24 mouse cellular contexts compared by ENCODE assay signal in genomic region chr14:20201066-20201683, GRCm38 (mm10). TPM values are rescaled to one million over a fixed set of nuclear protein-coding genes. Genes with fewer than 3 reads are reported as not detected.
A peak's percentile ranks its signal among the peaks of the same experiment; 100 is the strongest.
DNase-seq lines count a peak whose midpoint lies in the region; ATAC-seq and TF ChIP-seq lines count a peak whose summit lies in the region.
"Had no signal": no experiment of that assay in that cellular context is flagged by ENCODE, and none has a peak within 500 bp of the region (broad histone marks: within the 10 kb centered on the region; RNA-seq: fewer than 3 reads in every experiment).

No protein-coding gene starts in this region.

- H3K9ac ChIP-seq in midbrain, embryonic 14.5 days (replicated peaks; ENCODE audit: low read length) = no peak overlapping the region
- H3K9ac ChIP-seq in heart, adult 2 months (ENCODE audit: low read depth, low read length) = no peak overlapping the region
- H3K9ac ChIP-seq in forebrain, postnatal 0 days = no peak overlapping the region
- H3K9ac ChIP-seq: heart, embryonic 15.5 days; hindbrain, embryonic 14.5 days; intestine, embryonic 15.5 days; neural tube, embryonic 15.5 days had no signal

- H3K27ac ChIP-seq in midbrain, embryonic 14.5 days (replicated peaks; ENCODE audit: low read depth, low read length) = no peak overlapping the region
- H3K27ac ChIP-seq in heart, adult 2 months = no peak overlapping the region
- no peak overlapping the region for H3K27ac ChIP-seq in forebrain, postnatal 0 days (ENCODE audit: low read depth, low read length)
- H3K27ac ChIP-seq: embryonic facial prominence, embryonic 10.5 days; heart, embryonic 15.5 days; hindbrain, embryonic 14.5 days; intestine, embryonic 15.5 days; macrophage; neural tube, embryonic 15.5 days; stomach, postnatal 0 days had no signal

- no peak overlapping the region for H3K4me2 ChIP-seq in midbrain, embryonic 14.5 days (ENCODE audit: low read length)
- no peak overlapping the region for H3K4me2 ChIP-seq in forebrain, postnatal 0 days (ENCODE audit: low read depth)
- H3K4me2 ChIP-seq: heart, embryonic 15.5 days; hindbrain, embryonic 14.5 days; intestine, embryonic 15.5 days; neural tube, embryonic 15.5 days had no signal

- no peak for TF ChIP-seq EP300 in heart, adult 2 months (IDR thresholded peaks at IDR 0.05; ENCODE audit: insufficient read depth, low read depth, low read length)

- no peaks in the 10 kb centered on the region for H3K9me3 ChIP-seq in E14TG2a.4 (ENCODE audit: low read length)
- H3K9me3 ChIP-seq in midbrain, embryonic 14.5 days (ENCODE audit: control insufficient read depth, low read length) = no peaks in the 10 kb centered on the region
- H3K9me3 ChIP-seq in forebrain, postnatal 0 days (ENCODE audit: low read length) = no peaks in the 10 kb centered on the region
- H3K9me3 ChIP-seq: embryonic facial prominence, embryonic 10.5 days; heart, embryonic 15.5 days; intestine, embryonic 15.5 days; neural tube, embryonic 15.5 days had no signal

- peak; percentile 62 for DNase-seq in adrenal gland, adult 2 months
- no peak for DNase-seq in adrenal gland, adult 18-20 months (ENCODE audit: low spot score in 2 of 2)
- peak; percentile 8 for DNase-seq in adipocyte (ENCODE audit: low spot score)
- peak; percentile 42 for DNase-seq in midbrain, embryonic 14.5 days
- no peak for DNase-seq in heart, adult 2 months
- no peak for DNase-seq in forebrain, postnatal 0 days
- DNase-seq in spleen, postnatal 4 days (ENCODE audit: low spot score in 2 of 2) = no peak
- DNase-seq: cerebellum, adult 9-11 months; heart, postnatal 36 days; kidney, adult 8-10 months; kidney, postnatal 10 days; right cerebral cortex, adult 18-20 months; thymus, adult 2 months; thymus, postnatal 4 days had no signal

- no peaks in the 10 kb centered on the region for H3K27me3 ChIP-seq in E14TG2a.4 (ENCODE audit: insufficient read depth, low read length)
- H3K27me3 ChIP-seq in midbrain, embryonic 14.5 days (ENCODE audit: control insufficient read depth, insufficient read depth, low read length) = no peaks in the 10 kb centered on the region
- peaks cover 1% of the 10 kb centered on the region; the same call in 1 of the 2 replicates for H3K27me3 ChIP-seq in heart, adult 2 months (ENCODE audit: control insufficient read depth, insufficient read depth, low read length)
- no peaks in the 10 kb centered on the region for H3K27me3 ChIP-seq in forebrain, postnatal 0 days (ENCODE audit: insufficient read depth, low read length)
- H3K27me3 ChIP-seq: CH12.LX; heart, embryonic 15.5 days; intestine, embryonic 15.5 days; neural tube, embryonic 15.5 days had no signal

- 0 out of 2 replicates have a peak overlapping the region, but pooled peaks have one; percentile 11 for H3K4me3 ChIP-seq in E14TG2a.4 (replicated peaks; ENCODE audit: low read length)
- no peak overlapping the region for H3K4me3 ChIP-seq in midbrain, embryonic 14.5 days (replicated peaks; ENCODE audit: low read depth, low read length)
- no peak overlapping the region for H3K4me3 ChIP-seq in heart, adult 2 months
- no peak overlapping the region for H3K4me3 ChIP-seq in forebrain, postnatal 0 days (ENCODE audit: low read depth, low read length)
- H3K4me3 ChIP-seq: embryonic facial prominence, embryonic 10.5 days; heart, embryonic 15.5 days; intestine, embryonic 15.5 days; neural tube, embryonic 15.5 days had no signal

- no peaks in the 10 kb centered on the region for H3K79me2 ChIP-seq in heart, adult 2 months (replicated peaks; ENCODE audit: control insufficient read depth, insufficient read depth, low read length)

- 31% methylated on average over 8 of the region's 8 CpGs for WGBS in midbrain, embryonic 14.5 days
- WGBS in heart, adult 2 months = 65% methylated on average over 8 of the region's 8 CpGs
- WGBS in forebrain, postnatal 0 days = 60% methylated on average over 8 of the region's 8 CpGs

- no peak for TF ChIP-seq CTCF in E14TG2a.4 (conservative IDR thresholded peaks at IDR 0.05; ENCODE audit: low read length)
- TF ChIP-seq CTCF in heart, adult 2 months (IDR thresholded peaks at IDR 0.05) = no peak
- TF ChIP-seq CTCF in forebrain, postnatal 0 days (IDR thresholded peaks at IDR 0.05; ENCODE audit: low read depth) = no peak

- ATAC-seq in midbrain, embryonic 14.5 days (ENCODE audit: low FRiP score, low TSS enrichment) = peak; percentile 34; the same call in 1 of the 2 replicates
- no peak for ATAC-seq in forebrain, postnatal 0 days
- ATAC-seq: forebrain, embryonic 16.5 days; intestine, embryonic 15.5 days had no signal

- peaks cover 36% of the 10 kb centered on the region for H3K4me1 ChIP-seq in E14TG2a.4 (replicated peaks; ENCODE audit: low read depth, low read length)
- no peaks in the 10 kb centered on the region for H3K4me1 ChIP-seq in midbrain, embryonic 14.5 days (ENCODE audit: control insufficient read depth, insufficient read depth, low read length)
- H3K4me1 ChIP-seq in heart, adult 2 months (ENCODE audit: control insufficient read depth, insufficient read depth, low read length) = no peaks in the 10 kb centered on the region
- H3K4me1 ChIP-seq in forebrain, postnatal 0 days (ENCODE audit: insufficient read depth) = no peaks in the 10 kb centered on the region
- H3K4me1 ChIP-seq: heart, embryonic 15.5 days; intestine, embryonic 15.5 days; neural tube, embryonic 15.5 days had no signal

- TF ChIP-seq POLR2A in heart, adult 2 months (IDR thresholded peaks at IDR 0.05; ENCODE audit: insufficient read depth, low read depth, low read length) = no peak

- no peaks in the 10 kb centered on the region for H3K36me3 ChIP-seq in E14TG2a.4 (ENCODE audit: insufficient read depth, low read length)
- no peaks in the 10 kb centered on the region for H3K36me3 ChIP-seq in midbrain, embryonic 14.5 days (ENCODE audit: control insufficient read depth, insufficient read depth, low read length)
- no peaks in the 10 kb centered on the region for H3K36me3 ChIP-seq in heart, adult 2 months (ENCODE audit: control insufficient read depth, insufficient read depth, low read length)
- H3K36me3 ChIP-seq in forebrain, postnatal 0 days (ENCODE audit: insufficient read depth) = no peaks in the 10 kb centered on the region
- H3K36me3 ChIP-seq: embryonic facial prominence, embryonic 10.5 days; heart, embryonic 15.5 days; intestine, embryonic 15.5 days; neural tube, embryonic 15.5 days had no signal

- intact Hi-C loops in heart, adult 2 months (cut with DNase I) = no loop called here

RNA-seq across cellular contexts. Expression of gene Kcnk5, which starts 19.6 kb away (rescaled TPM):
- total RNA-seq in adrenal gland, adult 2 months (2021) = 1 to 10 TPM; 8.6 to 9.5 TPM
- 6.4 and 9.8 TPM in 2 replicates for polyA plus RNA-seq in adrenal gland, adult 2 months (2012; rRNA removed)
- 10 to 100 TPM in 1 of 2 experiments, 1 to 10 TPM in 1; 4.3 to 10.7 TPM for total RNA-seq in adrenal gland, adult 18-20 months (2021)
- 0.43 and 0.88 TPM in 2 replicates for polyA plus RNA-seq in midbrain, embryonic 14.5 days (2014; fragmentation: Nextera tagmentation; extraction: Ambion mirVana)
- total RNA-seq in heart, adult 2 months (2021) = under 1 TPM; 0.65 to 0.70 TPM
- 0.84 and 0.91 TPM in 2 replicates for polyA plus RNA-seq in heart, adult 2 months (2012; rRNA removed)
- total RNA-seq in forebrain, postnatal 0 days (2014; rRNA removed) = 0.76 and 1.0 TPM in 2 replicates
- polyA plus RNA-seq in forebrain, postnatal 0 days (2015; fragmentation: Nextera tagmentation; extraction: Ambion mirVana) = 0.63 and 0.71 TPM in 2 replicates

Comparison
In these comparisons a context has a peak if more than half of its experiments do, and no peak if none do; other contexts are left out.
1. DNase-seq: peak in adrenal gland, adult 2 months (single experiment), adipocyte (single experiment) and midbrain, embryonic 14.5 days (single experiment); none in adrenal gland, adult 18-20 months (0 of 2), heart, adult 2 months (0 of 2), forebrain, postnatal 0 days (single experiment) and spleen, postnatal 4 days (0 of 2).